Mouse (Mus musculus) lung, adult 2 months (tissue): ENCODE results near the gene Fbxo24. TPM values are rescaled to one million over a fixed set of nuclear protein-coding genes. Genes with fewer than 3 reads are reported as not detected.
A peak's percentile ranks its signal among the peaks of the same experiment; 100 is the strongest.

Experiments used
- DNase-seq: peaks from one replicate; pipeline ENCODE4 v3.0.0; 2022
- H3K4me1 ChIP-seq: fragments of 200-500 bp; 2 replicates; pipeline ENCODE4 v1.6.1; 2011; ENCODE audit warnings: low read length; ENCODE audit not compliant: control insufficient read depth, insufficient read depth
- H3K4me3 ChIP-seq: fragments of 200-500 bp; replicated peaks from 2 replicates; pipeline ENCODE3; 2011; ENCODE audit warnings: low read depth, mild to moderate bottlenecking, control low read depth, low read length; ENCODE audit errors: extremely low read depth
- CTCF ChIP-seq: fragments of 200-500 bp; IDR thresholded peaks from 2 replicates; pipeline ENCODE4 v1.5.1; 2011; ENCODE audit warnings: mild to moderate bottlenecking, low read length, control low read depth; ENCODE audit not compliant: insufficient read depth
- POLR2A ChIP-seq: fragments of 200-500 bp; IDR thresholded peaks from 2 replicates; pipeline ENCODE4 v1.6.1; 2011; ENCODE audit warnings: low read depth, mild to moderate bottlenecking, control low read depth, low read length, borderline replicate concordance; ENCODE audit errors: extremely low read depth
- WGBS: fragments of 180-500 bp; shearing (Covaris S2); methylation state at CpG from one replicate; pipeline ENCODE4 v1.1.7; 2018; 5-methylcytosine and 5-hydroxymethylcytosine counted together
- polyA plus RNA-seq: library from polyadenylated mRNA; depleted of rRNA; stranded (reverse); fragments of >200 nt; gene quantifications from 2 replicates; pipeline ENCODE4 v1.2.3, GENCODE M21; 2012

The Fbxo24 gene
- polyA plus RNA-seq, 1 experiment: 1.0 TPM

DNA sequence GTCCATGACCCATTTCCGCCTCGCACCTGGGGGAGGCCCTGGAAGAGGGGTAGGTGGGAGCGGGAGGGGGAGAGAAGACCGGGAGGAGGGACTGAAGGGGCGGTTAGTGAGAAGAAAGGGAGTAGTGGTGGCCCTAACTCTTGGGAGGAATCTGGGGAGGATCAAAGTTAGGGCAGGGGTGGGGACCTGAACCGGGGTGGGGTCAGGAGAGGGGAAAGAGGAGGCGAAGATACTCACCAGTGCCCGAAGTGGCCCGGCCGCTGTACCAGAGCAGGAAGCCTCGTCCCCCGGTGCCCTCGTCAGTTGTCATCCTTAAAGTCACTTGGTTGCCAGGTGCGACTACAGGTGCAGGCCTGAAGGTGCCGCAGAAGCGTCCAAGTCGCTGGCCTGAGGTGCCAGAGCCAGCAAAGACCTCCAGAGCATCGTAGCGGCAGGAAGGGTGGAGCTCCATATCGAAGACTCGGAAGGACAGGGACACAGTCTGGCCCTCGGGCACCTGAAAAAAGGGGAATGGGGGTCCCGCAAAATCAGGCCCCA lies 20.1 kb downstream of the Fbxo24 start:
- Histone ChIP-seq H3K4me1 (peaks cover 10% of the 10 kb centered on the region; the same call in 1 of the 2 replicates), H3K4me3 (no peak overlapping the region)
- DNase-seq: peak; percentile 26
- TF ChIP-seq CTCF: peak; percentile 19; the same call in 1 of the 2 replicates
- TF ChIP-seq POLR2A: no peak
- WGBS: 42% methylated on average over 22 of the region's 23 CpGs

DNA sequence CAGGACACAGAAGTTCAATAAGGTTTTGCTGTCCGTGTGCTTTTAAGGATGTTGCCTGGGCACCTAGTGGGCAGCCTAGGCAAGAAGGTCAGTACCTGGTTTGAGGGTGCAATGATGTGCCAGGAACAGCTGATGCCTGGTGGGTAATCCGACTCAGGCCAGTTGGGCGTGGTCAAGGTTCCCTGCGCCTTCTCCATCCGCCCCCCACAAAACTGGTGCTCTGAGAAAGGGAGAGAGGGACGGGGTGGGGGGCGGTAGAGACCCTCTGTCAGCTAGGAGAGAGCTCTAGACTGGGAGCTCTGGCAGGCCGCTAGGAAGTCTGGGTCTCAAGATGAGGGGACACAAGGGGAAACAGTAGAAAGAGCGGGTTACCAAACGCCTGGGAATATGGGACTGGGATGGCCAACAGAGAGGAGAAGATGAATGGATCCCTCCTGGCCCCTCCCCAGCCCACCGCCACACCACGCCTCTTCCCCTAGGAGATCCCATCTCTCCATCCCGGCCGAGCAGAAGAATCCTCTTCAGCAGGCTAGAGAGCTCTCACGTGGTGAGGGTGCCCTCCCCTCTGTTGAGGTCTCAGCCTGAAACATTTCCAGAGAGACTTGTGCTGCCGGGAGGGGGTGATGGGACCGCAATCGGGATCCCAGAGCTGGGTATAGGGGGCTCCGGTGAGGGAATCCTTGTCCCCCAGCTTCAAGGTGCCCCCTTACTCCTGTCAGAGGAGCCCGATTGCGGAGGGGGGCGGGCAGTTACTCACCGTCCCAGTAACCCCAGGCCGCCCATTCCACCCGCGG lies 20.7 kb downstream of the Fbxo24 start:
- 48% methylated on average over 26 of the region's 26 CpGs for WGBS
- DNase-seq: peak; percentile 32
- H3K4me3 ChIP-seq: no peak overlapping the region
- H3K4me1 ChIP-seq: peaks cover 10% of the 10 kb centered on the region; the same call in 1 of the 2 replicates
- no peak for TF ChIP-seq POLR2A
- no peak for TF ChIP-seq CTCF

- under 1% methylated on average over 22 of the region's 22 CpGs for WGBS
- peak; percentile 38 for DNase-seq
- no peak for TF ChIP-seq CTCF
- 0 out of 2 replicates have a peak, but pooled peaks have one; percentile 17 for TF ChIP-seq POLR2A
- Histone ChIP-seq H3K4me3 (peak overlapping the region; percentile 58), H3K4me1 (peaks cover 10% of the 10 kb centered on the region)
These were observed 27.5 kb downstream of the Fbxo24 start for GRCm38 (mm10) chr5:137601365-137601729.

DNA sequence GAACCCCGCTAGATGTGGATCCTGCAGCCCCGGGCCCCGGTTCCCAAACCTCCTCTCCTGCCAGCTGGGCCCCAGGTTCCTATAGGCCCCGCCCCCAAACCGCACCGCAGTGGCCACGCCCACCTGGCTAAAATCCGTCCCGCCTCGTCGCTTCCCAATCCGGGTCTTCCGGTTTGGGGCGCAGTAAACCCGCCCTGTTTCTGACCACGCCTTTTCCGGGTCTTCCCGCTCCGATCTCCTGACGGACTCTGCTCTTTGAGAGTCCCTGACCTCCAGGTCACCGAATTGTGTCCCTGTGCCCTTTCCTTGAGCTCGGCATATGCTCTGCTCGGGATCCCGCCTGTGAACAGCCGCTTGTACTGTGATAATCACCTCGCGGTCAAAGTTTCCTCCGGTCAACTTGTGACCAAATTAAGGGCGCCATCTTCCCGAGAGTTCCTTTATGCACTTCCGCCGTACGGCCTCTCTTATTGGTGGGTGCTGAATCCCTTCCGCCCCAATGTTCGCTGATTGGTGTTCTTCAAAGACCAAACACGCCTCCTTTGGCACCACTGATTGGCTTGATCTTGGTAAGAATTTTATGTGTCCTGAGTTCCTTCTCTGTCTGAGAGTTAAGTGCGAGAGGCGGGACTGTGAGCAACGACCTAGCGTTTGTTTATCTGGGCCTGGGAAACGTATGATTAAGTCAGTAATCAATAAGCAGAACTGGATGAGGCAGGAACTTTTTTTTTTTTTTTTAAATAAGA lies 28.0 kb downstream of the Fbxo24 start, which contains the start of gene Mospd3:
Gene Mospd3, minus strand, starts transcription at position 440 of the 746 bp plus-strand sequence.
- DNase-seq: peak; percentile 97
- TF ChIP-seq POLR2A: peak; percentile 56; the same call in 1 of the 2 replicates
- no peak for TF ChIP-seq CTCF
- WGBS: under 1% methylated on average over 41 of the region's 41 CpGs
- peak within 1 kb of the TSS; percentile 91 for H3K4me3 ChIP-seq
- peaks cover 10% of the 10 kb centered on the region for H3K4me1 ChIP-seq

DNA sequence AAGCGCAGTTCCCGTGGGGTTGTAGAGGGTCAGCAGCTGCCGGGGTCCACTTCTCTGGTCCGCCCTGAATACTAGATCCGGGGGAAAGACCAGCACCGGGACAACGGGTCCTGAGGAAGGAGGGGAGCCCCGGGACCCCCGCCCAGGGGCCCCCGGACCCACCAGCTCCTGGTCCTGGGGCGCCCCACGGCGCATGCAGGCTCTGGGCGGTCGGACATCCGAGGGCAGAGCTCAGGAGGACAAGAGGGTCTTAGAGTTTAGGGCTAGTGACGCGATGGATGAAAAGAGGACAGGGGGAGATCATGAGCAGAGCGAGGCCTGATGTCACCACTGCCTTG lies 28.6 kb downstream of the Fbxo24 start:
- Histone ChIP-seq H3K4me1 (peaks cover 10% of the 10 kb centered on the region), H3K4me3 (peak overlapping the region; percentile 91)
- DNase-seq: no peak
- WGBS: 0% methylated on average over 19 of the region's 19 CpGs
- TF ChIP-seq CTCF (no peak), POLR2A (no peak)

- 43% methylated on average over 9 of the region's 9 CpGs for WGBS
These were observed 29.2 kb downstream of the Fbxo24 start for GRCm38 (mm10) chr5:137599600-137599999.

DNA sequence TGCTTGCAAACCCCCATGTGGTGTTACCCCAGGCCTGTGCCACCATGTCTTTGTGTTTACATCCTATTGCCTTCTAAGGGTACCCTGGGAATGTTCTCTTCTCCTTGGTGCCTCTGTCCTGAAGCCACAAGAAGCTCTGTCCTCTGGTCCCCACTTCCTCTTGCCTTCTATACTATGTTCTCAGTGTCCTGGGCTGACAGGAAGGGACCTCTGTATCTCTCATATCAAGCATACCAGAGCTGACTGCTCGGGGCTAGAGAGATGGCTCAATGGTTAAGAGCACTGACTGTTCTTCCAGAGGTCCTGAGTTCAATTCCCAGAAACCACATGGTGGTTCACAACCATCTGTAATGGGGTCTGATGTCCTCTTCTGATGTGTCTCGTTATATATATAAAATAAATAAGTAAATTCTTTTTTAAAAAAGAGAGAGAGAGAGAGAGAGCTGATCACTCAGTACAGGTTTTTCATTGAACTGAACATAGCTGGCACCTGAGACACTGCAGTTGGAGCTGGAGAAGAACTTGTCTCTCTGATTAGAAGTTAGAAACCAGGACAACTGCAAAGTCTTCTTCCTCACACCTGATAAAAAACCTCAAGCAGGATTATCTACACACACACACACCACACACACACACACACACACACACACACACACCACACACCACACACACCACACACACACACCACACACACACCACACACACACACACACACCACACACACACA lies 30.5 kb downstream of the Fbxo24 start:
- Histone ChIP-seq H3K4me3 (no peak overlapping the region), H3K4me1 (peaks cover 10% of the 10 kb centered on the region)
- no peak for TF ChIP-seq CTCF
- TF ChIP-seq POLR2A: no peak
- no peak for DNase-seq
- 59% methylated on average over 2 of the region's 2 CpGs for WGBS

More at GRCm38 (mm10) chr5:137599600-137599999, 29.2 kb downstream of the Fbxo24 start:
- peak overlapping the region; percentile 31 for H3K4me3 ChIP-seq
- TF ChIP-seq CTCF: no peak
- no peak for TF ChIP-seq POLR2A
- DNase-seq: no peak
- H3K4me1 ChIP-seq: peaks cover 10% of the 10 kb centered on the region

GRCm38 (mm10) chr5:137597625-137598024 lies 31.2 kb downstream of the Fbxo24 start:
- DNase-seq: no peak
- no peak for TF ChIP-seq POLR2A
- 88% methylated on average over 6 of the region's 6 CpGs for WGBS
- Histone ChIP-seq H3K4me1 (peaks cover 9% of the 10 kb centered on the region), H3K4me3 (no peak overlapping the region)
